Mouse (Mus musculus) olfactory bulb, adult 2 months (tissue): ENCODE measurements around the gene Fam213b. TPM values are rescaled to one million over a fixed set of nuclear protein-coding genes. Genes with fewer than 3 reads are reported as not detected.

ENCODE experiments used
- H3K27ac ChIP-seq: fragments of 200-500 bp; 2 replicates; pipeline ENCODE4 v1.5.1; 2012; ENCODE audit warnings: low read depth, low read length; ENCODE audit not compliant: insufficient read depth
- H3K4me1 ChIP-seq: fragments of 200-500 bp; 2 replicates; pipeline ENCODE4 v1.6.1; 2012; ENCODE audit warnings: low read length; ENCODE audit not compliant: control insufficient read depth, insufficient read depth
- H3K4me3 ChIP-seq: fragments of 200-500 bp; 2 replicates; pipeline ENCODE4 v1.5.1; 2012; ENCODE audit warnings: mild to moderate bottlenecking, low read depth, low read length, moderate library complexity; ENCODE audit not compliant: insufficient read depth
- CTCF ChIP-seq: fragments of 200-500 bp; IDR thresholded peaks from 2 replicates; pipeline ENCODE4 v1.5.1; 2012; ENCODE audit warnings: low read depth, mild to moderate bottlenecking, low read length, moderate library complexity; ENCODE audit not compliant: insufficient read depth
- POLR2A ChIP-seq: fragments of 200-500 bp; IDR thresholded peaks from 2 replicates; pipeline ENCODE4 v1.6.1; 2012; ENCODE audit warnings: mild to moderate bottlenecking, low read depth, low read length, moderate library complexity; ENCODE audit not compliant: insufficient read depth
- WGBS: fragments of 180-500 bp; shearing (Covaris S2); methylation state at CpG from one replicate; pipeline ENCODE4 v1.1.7; 2018; 5-methylcytosine and 5-hydroxymethylcytosine counted together
- polyA plus RNA-seq: library from polyadenylated mRNA; stranded (reverse); fragments of >200 nt; gene quantifications from 2 replicates; pipeline ENCODE4 v1.2.4, GENCODE M21; 2012; ENCODE audit warnings: low replicate concordance; ENCODE audit not compliant: missing spikeins, insufficient read depth, insufficient read length

Fam213b gene
- polyA plus RNA-seq, 1 experiment = not detected

DNA sequence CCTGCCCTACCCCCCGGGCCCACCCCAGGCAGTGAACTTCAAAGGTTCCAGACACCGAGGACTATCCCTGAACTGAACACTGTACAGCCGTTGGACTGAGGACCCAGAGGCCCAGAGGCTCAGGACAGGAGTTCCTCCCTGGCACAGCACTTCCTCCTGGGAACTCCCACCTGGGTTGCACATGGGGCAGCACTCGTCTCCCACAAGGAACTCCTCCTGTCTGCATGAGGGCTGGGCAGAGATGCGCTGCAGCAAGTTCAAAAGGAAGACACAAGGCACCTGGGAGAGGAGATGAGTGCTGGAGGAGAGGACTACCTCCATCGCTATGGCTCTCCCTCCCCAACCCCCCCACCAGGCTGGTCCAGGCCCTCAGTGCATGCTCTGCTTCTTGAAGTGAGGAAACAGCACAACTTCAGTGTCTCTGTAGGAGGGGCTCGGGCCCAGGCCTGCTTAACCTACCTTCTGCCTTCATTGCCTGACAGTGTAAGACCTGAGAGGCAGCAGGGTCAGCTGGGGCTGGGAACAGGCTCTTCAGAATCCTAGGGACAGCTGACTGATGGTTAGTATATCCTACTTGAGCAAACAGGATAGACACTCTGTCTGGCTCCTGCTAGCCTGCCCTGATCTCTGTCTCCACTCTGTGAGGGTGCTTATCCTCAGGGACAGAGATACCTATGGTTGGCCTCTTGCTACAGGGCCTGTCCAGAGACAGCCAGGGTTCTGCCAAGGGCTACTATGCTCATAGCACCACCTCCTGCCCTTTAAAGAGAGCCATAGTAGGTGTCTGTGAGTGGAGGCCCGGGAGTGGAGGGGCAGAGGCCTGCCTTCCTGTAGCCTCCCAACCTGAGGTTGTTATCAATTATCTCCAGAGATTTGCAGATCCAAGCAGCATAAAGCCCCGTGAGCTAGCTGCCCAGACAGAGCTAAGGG is 28.3 kb upstream of the Fam213b start:
- peak overlapping the region; percentile 45; the same call in 1 of the 2 replicates for H3K27ac ChIP-seq
- 80% methylated on average over 9 of the region's 9 CpGs for WGBS
- no peak overlapping the region for H3K4me3 ChIP-seq
- 0 out of 2 replicates have a peak, but pooled peaks cover 2% of the 10 kb centered on the region for H3K4me1 ChIP-seq
- TF ChIP-seq POLR2A = no peak

DNA sequence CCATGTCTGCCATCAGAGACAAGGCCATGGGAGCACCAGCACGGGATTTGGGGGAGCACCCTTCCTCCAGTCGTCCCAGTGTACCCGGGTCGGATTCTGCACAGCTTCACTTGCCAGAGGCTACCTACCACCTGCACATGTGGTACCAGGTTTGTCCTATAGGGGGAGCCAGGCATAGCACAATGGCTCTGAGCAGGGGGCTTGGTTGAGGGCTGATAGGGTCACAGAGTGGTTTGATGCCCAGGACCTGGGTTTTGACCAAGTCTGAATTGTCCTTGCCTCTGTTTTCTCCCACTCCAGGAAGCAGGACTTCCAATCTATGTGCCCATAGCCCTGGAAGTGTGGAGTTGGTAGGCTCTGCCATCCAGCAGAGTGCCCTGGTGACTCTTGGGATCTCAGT is 26.5 kb upstream of the Fam213b start:
- Histone ChIP-seq H3K4me1 (0 out of 2 replicates have a peak, but pooled peaks cover 2% of the 10 kb centered on the region), H3K27ac (no peak overlapping the region), H3K4me3 (no peak overlapping the region)
- TF ChIP-seq POLR2A (no peak), CTCF (no peak)
- 61% methylated on average over 4 of the region's 4 CpGs for WGBS

DNA sequence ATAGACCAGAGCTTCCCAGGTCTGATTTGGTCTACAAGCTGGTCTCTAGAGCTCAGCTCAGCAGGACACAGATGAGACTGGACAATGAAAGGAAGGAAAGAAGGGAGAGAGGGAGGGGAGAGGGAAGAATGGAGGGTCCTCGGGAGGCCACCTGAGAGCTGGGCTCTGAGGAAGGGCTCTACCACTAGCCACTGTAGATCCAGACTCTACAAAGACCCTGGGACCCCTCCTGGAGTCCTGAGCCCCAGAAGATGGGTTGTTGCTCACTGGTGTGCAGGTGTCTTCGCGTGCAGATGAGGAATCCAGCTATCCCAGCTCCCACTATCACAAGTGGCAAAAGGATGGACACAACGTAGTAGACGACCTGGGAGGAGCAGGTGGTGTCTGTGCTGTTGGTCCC is 24.0 kb upstream of the Fam213b start:
- Histone ChIP-seq H3K27ac (no peak overlapping the region), H3K4me1 (0 out of 2 replicates have a peak, but pooled peaks cover 2% of the 10 kb centered on the region), H3K4me3 (no peak overlapping the region)
- WGBS = 79% methylated on average over 5 of the region's 5 CpGs
- no peak for TF ChIP-seq POLR2A
- no peak for TF ChIP-seq CTCF

DNA sequence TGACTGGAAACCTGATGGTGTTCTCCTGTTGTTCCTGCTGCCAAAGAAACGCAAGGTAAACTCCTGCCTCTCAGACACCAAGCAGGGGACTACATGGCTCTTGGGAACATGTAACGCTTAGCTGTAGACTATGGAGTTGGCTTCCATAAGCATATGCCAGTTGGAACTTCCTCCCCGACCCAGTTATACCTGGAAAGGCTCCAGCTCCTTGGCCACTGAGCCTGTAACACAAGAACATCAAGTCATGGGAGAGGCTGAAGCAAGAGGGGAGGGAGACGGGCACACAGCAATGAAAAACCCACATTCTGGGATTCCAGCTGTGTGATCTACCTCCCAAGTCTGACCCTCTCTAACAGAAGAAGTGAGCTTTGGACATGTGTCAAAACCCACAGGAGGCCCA is 23.4 kb upstream of the Fam213b start:
- 79% methylated on average over 4 of the region's 4 CpGs for WGBS
- 0 out of 2 replicates have a peak, but pooled peaks cover 2% of the 10 kb centered on the region for H3K4me1 ChIP-seq
- H3K4me3 ChIP-seq = no peak overlapping the region
- TF ChIP-seq CTCF (no peak), POLR2A (no peak)
- no peak overlapping the region for H3K27ac ChIP-seq

DNA sequence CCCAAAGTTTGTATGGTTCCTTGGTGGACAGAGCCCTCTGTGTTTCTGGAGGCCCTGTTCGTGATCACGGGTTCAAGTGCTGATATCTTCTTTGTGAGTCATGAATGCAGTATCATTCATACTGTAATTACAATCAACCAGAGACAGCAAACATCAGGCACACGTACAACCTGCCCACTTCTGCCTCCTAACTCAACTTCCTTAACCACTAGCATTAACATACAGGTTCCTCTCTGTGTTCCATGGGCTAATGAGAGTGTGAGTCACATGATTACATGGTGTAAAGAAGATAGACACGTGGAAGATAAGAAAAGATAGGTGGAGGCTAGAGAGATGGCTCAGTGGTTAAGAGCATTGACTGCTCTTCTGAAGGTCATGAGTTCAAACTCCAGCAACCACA is 17.7 kb upstream of the Fam213b start:
- H3K27ac ChIP-seq = no peak overlapping the region

DNA sequence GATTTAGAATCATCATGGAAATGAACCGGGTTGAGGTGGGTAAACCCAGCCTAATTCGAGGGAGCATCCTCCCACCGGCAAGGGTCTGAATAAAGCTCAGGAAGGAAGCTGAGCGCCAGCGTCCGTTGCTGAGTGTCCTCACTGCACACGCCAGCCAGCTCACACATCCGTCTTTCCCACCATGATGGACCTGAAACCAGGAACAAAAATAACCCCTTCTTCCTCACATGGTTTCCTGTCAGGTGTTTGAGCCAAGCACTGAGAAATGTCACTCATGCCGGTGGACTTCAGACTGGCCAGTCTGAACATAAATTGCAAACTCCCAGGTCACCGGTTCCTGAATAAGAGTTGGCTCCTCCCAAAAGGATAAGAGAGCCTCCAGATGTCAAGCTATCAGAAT is 16.4 kb upstream of the Fam213b start:
- TF ChIP-seq CTCF (no peak), POLR2A (no peak)
- WGBS = 81% methylated on average over 10 of the region's 10 CpGs
- no peak overlapping the region for H3K4me3 ChIP-seq
- H3K27ac ChIP-seq = no peak overlapping the region
- no peaks in the 10 kb centered on the region for H3K4me1 ChIP-seq

More for the DNA sequence above, 17.7 kb upstream of the Fam213b start:
- no peaks in the 10 kb centered on the region for H3K4me1 ChIP-seq
- H3K4me3 ChIP-seq = no peak overlapping the region
- 63% methylated on average over 4 of the region's 4 CpGs for WGBS
- no peak for TF ChIP-seq POLR2A

DNA sequence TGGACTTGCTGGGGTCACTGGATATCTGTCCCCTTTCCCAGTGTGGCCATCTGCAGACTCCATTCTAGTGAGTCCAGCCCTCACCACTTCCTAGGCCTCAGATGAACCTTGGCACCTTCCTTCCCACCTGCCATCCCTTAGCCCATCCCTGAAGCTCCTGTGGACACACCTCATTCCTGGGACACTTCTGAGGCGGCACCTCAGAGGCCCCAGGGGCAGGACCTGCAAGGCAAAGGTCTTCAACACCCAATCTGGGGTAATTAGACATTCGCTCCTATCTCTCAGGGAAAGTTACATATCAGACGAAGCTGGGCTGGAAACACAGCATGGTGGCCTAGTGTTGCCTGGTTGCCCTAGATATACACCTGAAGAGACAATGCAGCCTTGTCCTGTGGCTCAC is 15.8 kb upstream of the Fam213b start:
- no peak overlapping the region for H3K4me3 ChIP-seq
- TF ChIP-seq CTCF (no peak), POLR2A (no peak)
- H3K4me1 ChIP-seq = no peaks in the 10 kb centered on the region
- H3K27ac ChIP-seq = no peak overlapping the region
- 91% methylated on average over 3 of the region's 3 CpGs for WGBS

DNA sequence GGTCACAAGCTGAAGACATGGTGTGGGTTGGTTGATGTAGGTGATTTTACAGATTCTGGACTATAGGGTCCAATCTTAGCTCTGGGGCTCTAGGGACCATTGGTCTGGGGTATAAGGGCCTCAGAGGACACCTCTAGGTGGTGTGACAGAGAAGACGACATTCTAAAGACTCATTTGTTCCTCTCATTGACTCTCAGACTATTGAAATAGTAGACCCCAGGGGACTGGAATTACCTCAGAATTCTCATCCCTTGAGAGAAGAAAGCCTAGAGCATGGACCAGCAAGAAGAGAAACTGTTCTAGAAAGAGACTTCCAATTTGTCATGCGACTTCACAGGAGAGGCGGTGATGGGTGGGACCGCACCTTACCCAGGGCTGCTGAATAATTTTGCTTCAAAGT is 15.3 kb upstream of the Fam213b start:
- Histone ChIP-seq H3K4me1 (no peaks in the 10 kb centered on the region), H3K4me3 (no peak overlapping the region), H3K27ac (no peak overlapping the region)
- TF ChIP-seq CTCF (no peak), POLR2A (no peak)
- 95% methylated on average over 4 of the region's 4 CpGs for WGBS

DNA sequence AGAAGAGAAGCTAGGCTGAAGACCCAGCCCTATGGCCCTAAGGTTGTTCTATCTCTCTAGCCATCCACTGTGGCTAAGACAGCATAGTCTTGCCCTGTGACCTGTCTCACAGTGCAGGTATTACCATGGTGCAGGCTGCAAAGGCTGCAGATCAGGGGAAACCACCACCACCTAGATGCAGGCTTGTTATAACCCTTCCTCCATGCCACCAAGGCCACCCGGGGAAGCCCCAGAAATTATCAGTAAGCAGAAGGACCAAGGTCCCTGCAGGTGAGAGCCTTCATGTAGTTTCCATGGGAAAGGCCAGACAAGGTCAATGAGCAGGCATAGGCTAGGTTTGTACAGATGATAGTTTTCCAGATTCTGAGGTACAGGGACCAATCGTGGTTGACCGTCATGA is 14.9 kb upstream of the Fam213b start:
- TF ChIP-seq CTCF = no peak
- TF ChIP-seq POLR2A = no peak

DNA sequence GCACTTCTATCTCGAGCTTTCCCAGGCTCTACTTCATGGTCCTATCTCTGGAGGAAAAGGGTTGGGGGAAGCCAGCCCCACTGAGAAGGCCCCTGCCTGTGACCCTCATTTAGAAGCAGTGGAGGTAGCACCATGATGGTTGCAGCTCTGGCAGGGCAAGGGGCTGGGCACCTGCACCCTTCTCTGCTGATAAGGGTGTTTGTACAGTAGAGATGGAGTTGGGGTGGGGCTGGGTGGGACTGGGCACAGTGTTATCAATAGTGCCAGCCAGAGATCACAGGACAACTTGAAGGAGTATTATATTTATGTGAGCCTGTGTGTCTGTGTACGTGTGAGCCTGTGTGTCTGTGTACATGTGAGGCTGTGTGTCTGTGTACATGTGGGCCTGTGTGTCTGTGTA is 12.7 kb upstream of the Fam213b start:
- TF ChIP-seq POLR2A = no peak
- TF ChIP-seq CTCF = no peak
- no peak overlapping the region for H3K4me3 ChIP-seq
- WGBS = 85% methylated on average over 2 of the region's 2 CpGs
- no peak overlapping the region for H3K27ac ChIP-seq
- H3K4me1 ChIP-seq = peaks cover 4% of the 10 kb centered on the region

More for the DNA sequence above, 14.9 kb upstream of the Fam213b start:
- WGBS = 98% methylated on average over 3 of the region's 3 CpGs
- no peaks in the 10 kb centered on the region for H3K4me1 ChIP-seq
- H3K4me3 ChIP-seq = no peak overlapping the region
- no peak overlapping the region for H3K27ac ChIP-seq
